Mouse (Mus musculus) heart, embryonic 13.5 days (tissue): ENCODE results near the gene Fchsd2. TPM values are rescaled to one million over a fixed set of nuclear protein-coding genes. Genes with fewer than 3 reads are reported as not detected.

Experiments
- ATAC-seq: fragments of 200-750 bp; cut with Nextera tagmentation; 2 replicates; pipeline ENCODE4 v1.8.0; 2017; ENCODE audit warnings: moderate TSS enrichment; ENCODE audit not compliant: insufficient number of reproducible peaks, low FRiP score, low TSS enrichment; ENCODE audit errors: extremely low read depth
- H3K27ac ChIP-seq: fragments of 300-500 bp; sonication (generic); replicated peaks from 2 replicates; pipeline ENCODE4 v1.5.1; 2015; ENCODE audit warnings: moderate library complexity, mild to moderate bottlenecking, inconsistent platforms
- H3K27me3 ChIP-seq: fragments of 300-500 bp; sonication (generic); replicated peaks from 2 replicates; pipeline ENCODE4 v1.6.1; 2015; ENCODE audit warnings: mild to moderate bottlenecking, inconsistent platforms
- H3K36me3 ChIP-seq: fragments of 300-500 bp; sonication (generic); 2 replicates; pipeline ENCODE4 v1.6.1; 2015; ENCODE audit warnings: mild to moderate bottlenecking, inconsistent platforms
- H3K4me1 ChIP-seq: fragments of 300-500 bp; sonication (generic); 2 replicates; pipeline ENCODE4 v1.6.1; 2015; ENCODE audit warnings: inconsistent platforms
- H3K4me2 ChIP-seq: fragments of 300-500 bp; sonication (generic); 2 replicates; pipeline ENCODE4 v1.6.1; 2015; ENCODE audit warnings: inconsistent platforms, mild to moderate bottlenecking, moderate library complexity
- H3K4me3 ChIP-seq: fragments of 300-500 bp; sonication (generic); 2 replicates; pipeline ENCODE4 v1.5.1; 2015; ENCODE audit warnings: moderate library complexity, mild to moderate bottlenecking, inconsistent platforms
- H3K9ac ChIP-seq: fragments of 300-500 bp; sonication (generic); 2 replicates; pipeline ENCODE4 v1.6.1; 2015; ENCODE audit warnings: inconsistent platforms, mild to moderate bottlenecking, moderate library complexity
- H3K9me3 ChIP-seq: fragments of 300-500 bp; sonication (generic); 2 replicates; pipeline ENCODE4 v1.6.1; 2016; ENCODE audit warnings: inconsistent platforms
- WGBS: fragments of 180-500 bp; shearing (Covaris S2); methylation state at CpG from one replicate; pipeline ENCODE4 v1.1.7; 2015; ENCODE audit warnings: mixed read lengths; 5-methylcytosine and 5-hydroxymethylcytosine counted together
- polyA plus RNA-seq: library from polyadenylated mRNA; unstranded; fragments of >200 nt; fragmentation: Nextera tagmentation; extraction: Ambion mirVana; gene quantifications from 2 replicates; pipeline ENCODE4 v1.2.1, GENCODE M21; 2015

Gene Fchsd2
- polyA plus RNA-seq, 1 experiment from 2014 or later, result 13.5 TPM

DNA sequence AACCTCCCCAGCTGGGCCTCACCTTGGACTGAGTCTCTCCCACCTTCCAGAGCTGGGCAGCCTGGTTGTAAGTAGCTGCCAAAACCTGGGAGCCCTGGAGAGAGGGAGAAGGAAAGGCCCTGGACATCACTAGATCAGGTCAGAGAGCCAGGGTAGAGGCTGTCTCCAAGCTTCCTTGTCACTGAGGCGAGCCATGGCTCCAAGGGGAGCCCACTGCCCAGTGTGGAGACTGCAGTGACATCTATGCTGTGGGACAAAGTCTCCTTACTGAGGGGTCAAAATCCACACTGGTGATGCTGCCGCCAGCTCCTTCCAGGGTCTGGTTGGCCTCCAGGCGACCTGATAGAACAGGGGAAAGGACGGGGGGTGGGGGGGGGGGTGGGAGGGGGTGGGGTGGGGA lies 199.4 kb downstream of the Fchsd2 start:
- WGBS, result 67% methylated on average over 3 of the region's 4 CpGs
- H3K27ac ChIP-seq, result no peak overlapping the region
- no peak for ATAC-seq
- H3K4me1 ChIP-seq, result peaks cover 14% of the 10 kb centered on the region
- H3K36me3 ChIP-seq, result peaks cover 73% of the 10 kb centered on the region
- H3K27me3 ChIP-seq, result 0 out of 2 replicates have a peak, but pooled peaks cover under 1% of the 10 kb centered on the region
- H3K9me3 ChIP-seq, result no peaks in the 10 kb centered on the region
- no peak overlapping the region for H3K9ac ChIP-seq
- no peak overlapping the region for H3K4me2 ChIP-seq
- no peak overlapping the region for H3K4me3 ChIP-seq

DNA sequence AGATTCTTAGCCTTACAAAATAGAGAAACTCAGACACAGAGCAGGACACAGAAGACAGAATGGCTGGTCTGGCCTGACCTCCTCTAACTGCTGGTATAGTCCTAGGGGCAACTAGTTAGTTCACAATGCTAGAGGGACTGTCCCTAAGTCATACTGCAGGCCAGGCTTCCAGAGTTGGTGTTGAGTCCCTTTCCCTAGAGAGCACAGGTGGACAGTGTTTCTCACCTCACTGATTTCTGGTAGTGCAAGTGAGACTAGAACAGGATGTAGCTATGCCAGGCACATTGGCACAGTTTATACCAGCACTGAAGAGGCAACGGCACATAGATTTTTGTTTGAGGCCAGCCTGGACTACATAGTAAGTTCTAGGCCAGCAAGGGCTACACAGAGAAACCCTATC lies 200.0 kb downstream of the Fchsd2 start:
- no peak overlapping the region for H3K9ac ChIP-seq
- H3K36me3 ChIP-seq, result peaks cover 68% of the 10 kb centered on the region
- no peak overlapping the region for H3K4me2 ChIP-seq
- H3K27me3 ChIP-seq, result peaks cover 6% of the 10 kb centered on the region
- H3K4me1 ChIP-seq, result peaks cover 16% of the 10 kb centered on the region
- no peak overlapping the region for H3K4me3 ChIP-seq
- whole genome bisulfite sequencing, result 84% methylated on average over 1 of the region's 1 CpGs
- H3K9me3 ChIP-seq, result no peaks in the 10 kb centered on the region
- no peak overlapping the region for H3K27ac ChIP-seq
- ATAC-seq, result no peak

DNA sequence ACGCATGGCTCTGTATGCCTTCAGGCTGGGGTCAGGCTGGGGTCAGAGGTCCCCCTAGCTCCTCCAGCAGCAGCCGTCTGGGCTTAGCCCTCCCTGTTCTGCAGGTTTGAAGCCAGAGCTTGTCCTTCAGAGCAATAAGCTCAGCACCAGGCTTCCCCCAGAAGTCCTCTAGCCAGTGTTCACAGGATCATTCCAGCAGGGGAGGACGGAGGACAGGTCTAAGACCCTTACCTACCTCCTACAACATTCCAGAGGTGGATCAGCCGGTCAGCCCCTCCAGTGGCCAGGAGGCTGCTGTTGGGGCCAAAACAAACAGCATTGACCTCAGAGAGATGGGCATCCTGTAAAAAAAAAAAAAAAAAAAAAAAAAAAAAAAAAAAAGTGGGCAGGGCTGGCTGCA lies 200.5 kb downstream of the Fchsd2 start:
- Histone ChIP-seq H3K9me3 (no peaks in the 10 kb centered on the region), H3K4me2 (no peak overlapping the region), H3K4me3 (no peak overlapping the region), H3K27me3 (peaks cover 11% of the 10 kb centered on the region), H3K4me1 (peaks cover 16% of the 10 kb centered on the region), H3K27ac (no peak overlapping the region), H3K9ac (no peak overlapping the region), H3K36me3 (peaks cover 64% of the 10 kb centered on the region)
- ATAC-seq, result no peak
- 51% methylated on average over 4 of the region's 4 CpGs for WGBS

DNA sequence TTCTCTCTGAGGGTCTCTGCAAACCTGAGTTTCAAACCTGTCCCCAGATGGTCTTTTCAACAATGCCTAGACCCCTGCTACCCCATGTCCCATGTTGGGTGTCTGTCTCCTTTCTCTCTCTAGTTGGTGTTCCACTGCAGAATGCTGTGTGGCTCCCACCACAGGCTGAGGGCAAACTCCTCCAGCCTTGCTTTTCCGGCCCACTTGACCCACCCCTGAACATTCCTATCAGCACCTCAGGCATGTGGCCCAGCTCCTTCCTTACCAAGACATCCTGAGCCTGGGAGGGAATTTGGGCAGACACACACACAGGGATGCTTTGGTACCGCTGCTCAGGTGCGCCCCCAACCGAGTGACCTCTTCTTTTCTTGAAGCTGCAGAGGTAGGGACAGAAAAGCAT lies 200.9 kb downstream of the Fchsd2 start:
- 46% methylated on average over 4 of the region's 4 CpGs for WGBS
- ATAC-seq, result no peak
- Histone ChIP-seq H3K4me1 (peaks cover 16% of the 10 kb centered on the region), H3K27ac (no peak overlapping the region), H3K9ac (0 out of 2 replicates have a peak overlapping the region, but pooled peaks have one; percentile 12), H3K36me3 (peaks cover 64% of the 10 kb centered on the region), H3K27me3 (peaks cover 15% of the 10 kb centered on the region), H3K4me2 (no peak overlapping the region), H3K9me3 (no peaks in the 10 kb centered on the region), H3K4me3 (no peak overlapping the region)

DNA sequence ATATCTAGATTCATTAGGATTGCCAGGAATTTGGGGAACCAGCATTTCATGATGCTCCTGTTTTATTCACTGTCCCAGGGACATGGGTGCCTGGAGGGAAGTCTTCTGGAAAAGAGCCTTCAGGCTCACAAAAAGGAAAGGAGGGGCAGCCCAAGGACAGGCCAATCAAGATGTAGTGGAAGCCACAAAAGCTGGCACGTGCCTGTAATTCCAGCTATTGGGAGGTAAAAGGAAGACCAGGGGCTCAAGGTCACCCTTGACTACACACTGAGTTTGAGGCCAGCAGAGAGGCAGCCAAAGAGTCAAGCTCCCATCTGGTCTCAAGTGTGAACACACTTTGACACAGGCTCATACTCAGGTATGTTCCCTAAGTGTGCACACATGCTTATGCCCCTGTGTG lies 202.8 kb downstream of the Fchsd2 start:
- WGBS, result 53% methylated on average over 1 of the region's 1 CpGs
- Histone ChIP-seq H3K27me3 (peaks cover 24% of the 10 kb centered on the region), H3K4me2 (no peak overlapping the region), H3K4me3 (no peak overlapping the region), H3K27ac (no peak overlapping the region), H3K9me3 (no peaks in the 10 kb centered on the region), H3K4me1 (peaks cover 26% of the 10 kb centered on the region), H3K9ac (no peak overlapping the region), H3K36me3 (peaks cover 48% of the 10 kb centered on the region)
- ATAC-seq, result no peak

DNA sequence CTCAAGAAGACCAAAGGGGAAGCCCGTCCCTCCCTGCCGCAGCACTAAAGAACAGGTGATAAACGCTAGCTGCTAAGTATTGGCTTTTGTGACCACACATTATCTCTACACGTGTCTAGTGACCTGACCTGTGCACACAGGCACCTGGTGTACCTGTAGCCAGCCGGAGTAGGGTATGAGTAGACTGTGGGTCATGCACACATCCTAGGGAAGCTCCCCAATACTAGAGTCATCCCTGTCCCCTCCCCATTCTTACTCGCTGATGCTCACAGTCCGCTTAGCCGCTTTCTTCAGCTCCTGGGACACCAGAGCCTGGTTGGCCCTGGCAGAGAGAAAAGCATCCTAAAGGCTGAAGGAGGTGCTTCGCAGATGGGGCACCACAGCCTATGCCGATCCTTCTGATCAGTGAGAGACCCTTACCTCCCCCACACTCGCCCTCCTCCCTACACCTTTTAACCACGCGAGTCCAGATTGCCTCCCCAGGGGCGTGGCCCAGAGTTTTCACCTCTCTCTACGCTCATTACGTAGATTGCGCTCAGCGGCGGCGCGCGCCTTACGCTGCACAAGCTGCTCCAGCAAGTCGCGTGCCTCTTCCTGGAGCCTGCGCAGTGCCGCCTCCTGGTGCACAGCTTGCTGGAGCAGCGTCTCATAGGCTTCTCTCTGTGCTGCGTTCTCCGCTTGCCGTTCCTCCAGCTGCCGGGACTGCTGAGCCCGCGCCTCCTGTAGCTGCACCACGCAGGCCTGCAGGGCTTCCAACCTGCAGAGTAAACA lies 203.8 kb downstream of the Fchsd2 start:
- H3K9me3 ChIP-seq, result no peaks in the 10 kb centered on the region
- H3K4me1 ChIP-seq, result peaks cover 33% of the 10 kb centered on the region
- ATAC-seq, result no peak
- H3K4me2 ChIP-seq, result peak overlapping the region; percentile 76
- H3K27me3 ChIP-seq, result peaks cover 24% of the 10 kb centered on the region
- peak overlapping the region; percentile 79 for H3K9ac ChIP-seq
- H3K27ac ChIP-seq, result 0 out of 2 replicates have a peak overlapping the region, but pooled peaks have one; percentile 24
- peak overlapping the region; percentile 45 for H3K4me3 ChIP-seq
- H3K36me3 ChIP-seq, result peaks cover 38% of the 10 kb centered on the region
- 11% methylated on average over 35 of the region's 35 CpGs for WGBS

DNA sequence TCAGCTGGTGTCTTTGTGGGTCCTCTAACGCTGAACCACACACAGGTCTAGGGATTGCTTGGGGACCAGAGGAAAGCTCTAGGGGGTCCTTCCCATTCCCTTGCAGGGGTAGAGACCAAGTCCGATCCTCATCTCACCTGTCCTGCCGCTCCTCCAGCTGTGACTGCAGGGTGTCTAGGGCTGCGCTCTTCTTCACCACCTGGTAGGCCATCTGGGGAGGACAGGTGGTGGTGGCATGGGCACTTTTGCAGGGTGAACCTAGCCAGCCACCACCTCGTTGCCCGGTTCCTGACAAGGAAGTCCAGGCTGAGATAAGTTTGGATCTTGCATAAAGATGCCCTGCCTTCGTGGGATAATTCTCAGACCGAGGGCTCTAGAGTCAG lies 204.4 kb downstream of the Fchsd2 start:
- peaks cover 32% of the 10 kb centered on the region for H3K36me3 ChIP-seq
- H3K4me3 ChIP-seq, result peak overlapping the region; percentile 45
- H3K9me3 ChIP-seq, result no peaks in the 10 kb centered on the region
- H3K27me3 ChIP-seq, result peaks cover 24% of the 10 kb centered on the region
- 25% methylated on average over 8 of the region's 8 CpGs for WGBS
- H3K4me2 ChIP-seq, result peak overlapping the region; percentile 76
- H3K27ac ChIP-seq, result 0 out of 2 replicates have a peak overlapping the region, but pooled peaks have one; percentile 24
- ATAC-seq, result no peak
- H3K4me1 ChIP-seq, result peaks cover 33% of the 10 kb centered on the region
- H3K9ac ChIP-seq, result peak overlapping the region; percentile 79

DNA sequence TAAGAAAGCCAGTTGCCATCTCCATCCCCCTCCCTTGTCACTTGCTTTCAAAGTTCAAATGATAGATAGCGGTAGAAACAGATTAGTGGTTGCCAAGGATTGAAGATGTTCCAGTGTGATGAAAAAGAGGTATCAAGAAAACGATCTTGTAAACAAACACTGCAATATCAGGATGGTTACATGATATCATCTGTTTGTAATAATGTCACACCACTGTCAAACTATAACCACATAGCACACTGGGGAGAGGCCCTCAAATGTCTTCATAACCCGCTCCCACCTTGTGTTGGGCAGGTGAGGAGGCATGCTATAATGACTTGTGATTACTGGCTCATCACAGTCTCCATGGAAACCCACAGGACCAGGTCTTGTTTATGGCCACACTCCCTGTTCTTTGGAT lies 205.7 kb downstream of the Fchsd2 start:
- H3K9ac ChIP-seq, result no peak overlapping the region
- H3K27ac ChIP-seq, result no peak overlapping the region
- no peak overlapping the region for H3K4me2 ChIP-seq
- H3K27me3 ChIP-seq, result peaks cover 24% of the 10 kb centered on the region
- no peaks in the 10 kb centered on the region for H3K9me3 ChIP-seq
- 77% methylated on average over 3 of the region's 3 CpGs for WGBS
- peaks cover 23% of the 10 kb centered on the region for H3K36me3 ChIP-seq
- peaks cover 38% of the 10 kb centered on the region for H3K4me1 ChIP-seq
- ATAC-seq, result no peak
- H3K4me3 ChIP-seq, result no peak overlapping the region

DNA sequence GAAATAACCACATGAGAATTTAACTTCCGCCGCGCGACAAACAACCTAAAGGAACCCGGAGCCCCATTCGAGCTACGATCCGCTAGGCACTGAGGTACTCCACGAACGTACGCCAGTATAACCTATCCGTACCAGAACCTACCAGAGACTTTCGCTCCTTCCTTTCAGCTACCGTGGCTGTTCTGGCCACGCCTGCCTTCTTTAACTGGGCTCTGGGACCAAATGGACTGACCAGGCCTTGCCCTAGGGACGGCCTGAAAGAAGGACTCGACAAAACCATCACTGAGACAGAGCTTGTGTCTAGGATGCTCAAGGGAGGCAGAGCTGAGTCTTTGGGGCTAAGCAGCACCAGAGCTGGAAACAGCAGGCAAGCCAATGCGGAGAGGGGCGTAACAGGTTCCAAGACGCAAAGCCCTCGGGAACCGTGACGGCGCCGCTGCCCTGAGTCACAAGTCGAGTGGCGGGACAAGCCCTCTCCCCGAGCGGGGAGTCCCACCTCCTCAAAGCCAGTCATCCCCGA lies 208.8 kb downstream of the Fchsd2 start:
- no peak; the same call in 1 of the 2 replicates for ATAC-seq

DNA sequence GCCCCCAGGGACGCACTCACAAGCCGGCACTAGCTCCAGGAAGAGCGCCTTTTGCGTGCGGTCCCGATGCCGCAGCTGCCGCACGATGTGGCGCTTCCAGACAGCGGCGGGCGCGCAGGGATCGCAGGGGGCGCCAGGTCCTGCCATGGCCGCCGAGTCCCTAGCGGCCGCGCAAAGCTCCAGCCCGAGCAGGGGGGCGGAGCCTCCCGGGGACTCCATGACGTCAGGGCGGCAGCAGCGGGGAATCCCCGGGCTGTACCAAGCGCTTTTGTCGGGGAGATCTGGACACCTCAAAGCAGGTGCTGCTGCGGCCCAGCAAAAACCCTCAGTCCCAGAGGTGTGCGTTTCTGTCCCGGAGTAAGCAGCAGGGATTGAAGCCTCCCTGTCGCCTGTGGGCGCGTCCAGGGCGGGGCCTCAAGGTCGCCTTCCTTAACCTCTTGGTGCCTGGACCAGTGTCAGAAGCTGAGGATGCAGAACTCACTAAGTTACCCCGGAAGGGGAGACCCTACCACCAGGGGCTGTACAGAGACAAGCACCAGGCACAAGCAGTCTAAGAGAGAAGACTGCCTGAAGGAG lies 209.3 kb downstream of the Fchsd2 start, which contains the start of gene Atg16l2:
TSS of gene Atg16l2 (minus strand) at position 371 of the 576 bp plus-strand sequence.
- Histone ChIP-seq H3K9me3 (no peaks in the 10 kb centered on the region), H3K9ac (peak within 1 kb of the TSS; percentile 87), H3K27ac (peak within 1 kb of the TSS; percentile 90), H3K36me3 (no peaks in the 10 kb centered on the region), H3K4me2 (peak within 1 kb of the TSS; percentile 92), H3K27me3 (peaks cover 24% of the 10 kb centered on the region), H3K4me3 (peak within 1 kb of the TSS; percentile 77), H3K4me1 (peaks cover 25% of the 10 kb centered on the region)
- ATAC-seq, result peak; percentile 93
- under 1% methylated on average over 39 of the region's 39 CpGs for WGBS

More for the DNA sequence above, 208.8 kb downstream of the Fchsd2 start:
- Histone ChIP-seq H3K4me3 (peak overlapping the region; percentile 77), H3K4me2 (peak overlapping the region; percentile 92), H3K9ac (peak overlapping the region; percentile 87), H3K4me1 (peaks cover 31% of the 10 kb centered on the region), H3K36me3 (no peaks in the 10 kb centered on the region), H3K27ac (peak overlapping the region; percentile 90), H3K9me3 (no peaks in the 10 kb centered on the region), H3K27me3 (peaks cover 24% of the 10 kb centered on the region)
- WGBS, result under 1% methylated on average over 30 of the region's 30 CpGs

DNA sequence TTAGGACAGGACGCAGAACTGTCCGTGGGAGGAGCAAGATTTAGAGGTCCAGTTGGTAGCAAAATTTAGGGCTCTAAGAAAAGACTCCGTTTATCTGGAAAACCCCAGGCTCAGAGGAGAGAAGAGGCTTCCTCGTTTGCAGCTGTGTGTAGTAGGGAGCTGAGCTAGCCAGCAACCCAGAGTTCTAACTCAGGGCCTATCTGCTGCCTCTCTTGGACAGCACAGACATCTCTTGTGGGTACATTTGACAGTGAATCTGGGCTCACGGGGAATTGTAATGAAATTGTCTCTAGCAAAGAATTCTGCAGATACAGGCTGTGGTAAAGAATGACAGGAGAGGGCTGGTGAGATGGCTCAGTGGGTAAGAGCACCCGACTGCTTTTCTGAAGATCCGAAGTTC lies 210.0 kb downstream of the Fchsd2 start:
- ATAC-seq, result no peak
- H3K9ac ChIP-seq, result peak overlapping the region; percentile 87
- H3K4me2 ChIP-seq, result peak overlapping the region; percentile 92
- peak overlapping the region; percentile 77 for H3K4me3 ChIP-seq
- H3K4me1 ChIP-seq, result peaks cover 22% of the 10 kb centered on the region
- WGBS, result 30% methylated on average over 7 of the region's 7 CpGs
- peaks cover 18% of the 10 kb centered on the region for H3K27me3 ChIP-seq
- no peaks in the 10 kb centered on the region for H3K9me3 ChIP-seq
- peak overlapping the region; percentile 90 for H3K27ac ChIP-seq
- H3K36me3 ChIP-seq, result no peaks in the 10 kb centered on the region
